Mouse (Mus musculus) gastrocnemius, postnatal 4 days (tissue): Measurements from ENCODE around the gene Rgp1. TPM values are rescaled to one million over a fixed set of nuclear protein-coding genes. Genes with fewer than 3 reads are reported as not detected.
A peak's percentile ranks its signal among the peaks of the same experiment; 100 is the strongest.

Experiments
- DNase-seq, 2 experiments: peaks; one replicate each; pipeline ENCODE4 v3.0.0; 2021 to 2022; ENCODE audit warnings: low spot score in 2 of 2, mixed read lengths in 2 of 2
- total RNA-seq, 2 experiments: library from RNA; stranded (reverse); gene quantifications; 2 replicates each; pipeline ENCODE4 v1.2.3; 2021

The Rgp1 gene
- total RNA-seq, 2 experiments from 2014 or later: 37.1 to 41.3 TPM

DNA sequence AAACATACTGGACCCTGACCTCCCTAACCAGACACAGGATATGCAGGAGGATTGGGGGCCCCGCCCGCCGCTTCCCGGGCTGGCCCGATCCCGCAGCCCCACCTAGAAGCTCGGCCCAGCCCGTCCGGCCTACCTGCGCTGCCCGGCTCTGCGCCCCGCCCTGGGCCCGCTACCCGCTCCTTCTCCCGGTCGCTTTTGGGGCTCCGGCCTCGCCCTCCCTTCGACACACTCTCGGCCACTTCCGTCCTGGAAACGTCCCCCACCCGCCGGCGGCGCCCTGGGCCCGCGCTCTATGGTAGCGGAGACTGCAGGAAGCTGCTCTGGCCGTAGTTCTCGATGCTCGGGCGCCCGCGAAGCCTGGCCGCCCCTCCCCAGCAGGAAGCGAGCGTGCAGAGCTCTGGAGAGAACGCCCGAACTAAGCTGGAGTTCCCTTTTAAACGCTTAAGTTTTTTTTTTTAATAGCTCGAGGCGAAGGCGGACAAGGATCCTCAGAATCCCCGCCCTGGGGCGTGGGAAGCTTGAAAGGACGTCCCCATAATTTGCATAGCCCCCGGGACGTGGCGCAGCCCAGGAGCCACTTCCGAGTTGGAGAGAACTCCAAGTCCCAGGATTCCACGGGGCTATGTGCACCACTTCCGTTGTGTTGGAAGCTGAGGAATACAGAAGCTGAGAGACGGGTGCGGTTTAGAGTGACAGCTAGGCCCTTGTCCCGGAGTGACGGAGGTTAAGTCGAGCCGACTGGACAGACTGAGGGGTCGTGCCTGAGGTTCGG is 16.3 kb upstream of the Rgp1 start, which contains the start of the genes Creb3 and Tln1:
Gene Creb3, plus strand, starts transcription at position 336 of the 772 bp plus-strand sequence.
Gene Tln1, minus strand, starts transcription at position 695 of the 772 bp plus-strand sequence.
- DNase-seq: peak; percentile 85 to 94

DNA sequence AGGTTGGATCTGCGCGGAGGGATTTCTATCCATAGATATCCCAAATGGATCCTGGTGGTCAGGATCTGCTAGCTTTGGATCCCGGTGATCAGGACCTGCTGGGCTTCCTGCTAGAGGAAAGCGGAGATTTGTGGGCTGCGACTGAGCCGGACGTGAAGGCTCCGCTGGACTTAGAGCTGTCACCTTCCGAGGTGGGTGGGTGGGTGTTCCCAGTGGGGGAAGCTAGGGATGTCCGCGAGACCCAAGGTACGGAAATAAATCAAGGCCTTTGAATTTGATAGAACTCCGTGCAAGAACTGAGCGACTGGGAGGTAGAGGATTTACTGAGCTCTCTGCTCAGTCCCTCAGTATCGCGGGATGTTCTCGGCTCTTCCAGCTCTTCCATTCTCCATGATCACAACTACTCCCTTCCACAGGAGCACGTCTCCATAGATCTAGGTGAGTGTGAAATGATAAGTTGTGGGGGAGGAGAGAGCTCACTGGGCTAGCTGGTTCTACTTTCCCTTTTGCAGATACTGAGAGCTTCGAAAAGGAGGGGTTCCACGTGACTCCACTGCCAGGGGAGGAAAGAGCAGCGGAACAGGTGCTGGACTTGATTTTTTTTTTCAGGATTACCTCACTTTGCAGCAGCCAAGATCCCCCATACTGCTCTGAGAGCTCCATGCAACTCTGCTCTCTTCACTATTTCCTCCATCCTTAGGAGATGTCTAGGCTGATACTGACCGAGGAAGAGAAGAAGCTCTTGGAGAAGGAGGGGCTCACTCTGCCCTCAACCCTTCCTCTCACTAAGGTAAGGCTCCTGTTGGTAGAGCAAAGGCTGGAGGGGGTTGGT is 15.5 kb upstream of the Rgp1 start:
- no peak for DNase-seq

DNA sequence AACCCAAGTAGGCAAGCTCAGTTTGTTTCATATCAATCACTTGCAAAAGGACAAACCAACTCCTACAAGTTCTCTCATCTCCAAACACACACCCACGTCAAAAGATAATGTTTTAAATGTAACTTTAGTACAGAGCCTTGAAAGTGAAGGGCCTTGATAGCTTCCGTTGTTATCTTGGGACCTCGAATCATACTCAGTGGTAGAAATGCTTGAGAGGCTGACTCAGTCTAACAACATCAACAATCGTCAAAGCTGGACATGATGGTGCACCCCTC is 15.0 kb upstream of the Rgp1 start:
- no peak for DNase-seq

DNA sequence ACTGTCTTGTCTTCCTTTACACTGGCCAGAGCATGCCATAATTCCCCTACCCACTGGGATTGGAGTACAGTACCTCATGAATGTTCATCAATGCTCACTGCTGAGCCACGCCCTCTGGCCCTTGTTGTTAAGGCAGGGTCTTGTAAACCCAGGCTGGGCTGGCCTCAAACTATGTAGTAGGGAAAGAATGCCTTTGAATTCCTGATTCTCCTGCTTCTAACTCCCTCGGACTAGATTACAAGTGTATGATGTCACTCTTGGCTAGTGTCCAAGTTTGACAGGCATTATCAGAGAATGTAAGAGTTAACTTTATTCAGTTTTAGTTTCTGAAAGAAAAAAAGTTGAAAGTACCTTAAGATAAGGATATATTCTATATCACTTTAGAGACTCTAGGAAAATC is 14.3 kb upstream of the Rgp1 start:
- DNase-seq: no peak

DNA sequence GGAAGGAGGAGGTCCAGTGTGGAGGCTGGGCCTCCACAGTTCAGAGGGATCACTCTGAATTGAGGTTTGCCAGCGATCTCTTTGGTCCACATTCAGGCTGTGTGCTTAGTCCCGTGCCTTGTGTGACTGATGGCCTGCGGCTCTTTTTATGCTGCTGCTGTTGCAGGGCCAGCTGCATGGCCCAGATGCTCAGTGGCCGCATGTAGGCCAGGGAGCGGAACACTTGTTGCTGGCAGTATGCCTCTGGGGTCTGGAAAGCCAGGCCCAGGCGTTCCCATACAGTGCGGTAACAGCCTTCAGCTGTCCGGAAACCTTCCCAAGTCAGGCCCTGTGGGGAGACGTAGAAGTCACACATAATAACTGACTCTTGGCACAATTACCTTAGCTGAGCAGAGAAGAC is 11.4 kb upstream of the Rgp1 start:
- peak in 1 of 2 experiments; percentile 56 for DNase-seq

DNA sequence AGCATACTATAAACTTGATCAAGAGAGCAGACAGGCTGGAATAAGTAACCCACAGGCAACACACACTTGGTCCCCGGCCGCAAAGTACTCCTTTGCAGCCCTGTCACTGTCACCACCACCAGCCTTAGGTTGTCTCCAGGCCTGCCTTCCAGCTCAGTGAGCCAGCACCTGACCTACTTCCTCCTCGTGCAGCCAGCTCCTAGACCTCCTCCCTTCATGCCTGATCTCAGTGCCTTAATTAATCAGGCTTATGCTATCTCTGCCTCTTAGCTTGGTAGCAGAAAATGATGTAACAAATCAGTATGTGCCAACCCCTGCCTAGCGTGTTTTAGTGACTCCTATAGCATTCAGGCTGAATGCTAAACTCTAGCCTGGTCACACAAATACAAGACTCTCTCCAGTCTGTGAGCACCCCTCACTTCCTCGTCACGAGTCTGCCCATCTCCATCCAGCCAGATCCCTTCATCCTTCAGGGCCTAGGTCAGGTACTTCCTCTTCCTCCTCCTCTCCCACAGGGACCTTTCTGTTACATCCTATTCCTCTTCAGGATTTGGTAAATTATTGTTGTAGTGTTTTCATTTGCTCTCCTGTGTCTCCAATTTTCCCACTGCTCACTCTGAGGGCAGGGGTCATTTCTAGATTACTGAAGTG is 7.0 kb upstream of the Rgp1 start:
- no peak for DNase-seq

DNA sequence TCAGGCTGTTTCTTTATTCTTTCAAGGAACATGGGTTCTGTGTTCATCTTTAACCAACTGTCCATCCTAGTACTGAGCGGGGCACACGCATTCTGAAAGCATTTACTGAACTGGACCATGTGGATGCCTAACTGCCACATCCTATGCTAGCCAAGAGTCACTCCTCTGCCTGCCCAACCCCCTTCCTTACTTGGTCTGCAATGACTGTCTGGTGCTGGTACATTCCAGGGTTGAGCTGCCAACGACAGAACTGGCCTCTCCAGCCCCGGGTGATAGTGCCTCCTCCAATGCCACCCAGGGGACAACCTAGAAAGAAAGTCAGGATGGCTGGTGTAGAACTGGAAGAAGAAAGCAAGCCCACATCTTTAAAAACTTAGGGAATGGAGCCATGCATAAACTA is 5.0 kb upstream of the Rgp1 start:
- DNase-seq: no peak

DNA sequence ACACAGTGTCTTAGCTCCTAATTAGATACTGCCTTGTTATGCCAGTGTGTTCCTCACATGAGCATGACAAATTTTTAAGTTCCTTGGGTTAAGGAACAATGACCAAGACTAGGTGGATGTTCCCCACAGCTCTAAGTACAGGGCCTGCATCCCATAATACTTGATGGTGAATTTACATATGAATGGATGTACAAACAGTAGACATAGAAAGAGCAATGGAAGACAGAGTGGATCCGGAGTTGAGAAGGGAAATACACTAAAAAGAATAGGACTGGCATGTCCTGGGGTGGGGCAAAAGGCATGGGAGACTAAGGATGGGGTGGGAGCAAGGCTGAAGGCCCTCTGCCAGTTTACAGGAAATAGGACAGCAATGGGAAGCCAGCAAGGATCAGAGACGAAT is 3.2 kb upstream of the Rgp1 start:
- DNase-seq: no peak

DNA sequence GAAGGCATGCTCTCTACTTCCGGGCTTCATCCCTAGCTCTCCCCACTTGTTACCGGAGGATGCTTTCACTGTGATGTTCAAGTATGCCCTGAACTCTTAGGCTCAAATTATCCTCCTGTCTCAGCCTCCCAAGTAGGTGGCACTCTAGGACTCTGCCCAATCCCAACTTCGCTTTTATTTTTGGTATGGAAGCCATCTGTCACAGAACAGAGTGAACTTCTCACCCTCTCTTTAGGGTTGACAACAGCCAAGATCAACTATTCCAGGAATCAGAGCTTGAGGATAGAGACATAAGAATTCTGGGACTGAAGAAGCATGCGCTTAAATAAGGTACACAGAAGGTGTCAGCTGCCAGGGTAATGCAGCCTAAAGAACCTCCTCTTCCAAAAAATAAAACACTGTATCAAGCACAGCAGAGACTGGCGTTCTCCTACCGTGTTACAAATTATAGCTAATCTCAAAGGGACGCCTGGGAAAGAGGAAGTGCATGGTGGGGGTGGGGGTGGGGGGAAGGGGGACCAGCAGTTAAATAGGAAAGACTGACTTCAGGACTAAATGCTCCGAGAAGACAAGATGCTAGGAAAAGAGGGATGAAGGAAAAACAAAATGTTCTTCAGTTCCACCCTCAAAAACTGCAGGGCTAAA is 1.2 kb upstream of the Rgp1 start:
- DNase-seq: no peak

DNA sequence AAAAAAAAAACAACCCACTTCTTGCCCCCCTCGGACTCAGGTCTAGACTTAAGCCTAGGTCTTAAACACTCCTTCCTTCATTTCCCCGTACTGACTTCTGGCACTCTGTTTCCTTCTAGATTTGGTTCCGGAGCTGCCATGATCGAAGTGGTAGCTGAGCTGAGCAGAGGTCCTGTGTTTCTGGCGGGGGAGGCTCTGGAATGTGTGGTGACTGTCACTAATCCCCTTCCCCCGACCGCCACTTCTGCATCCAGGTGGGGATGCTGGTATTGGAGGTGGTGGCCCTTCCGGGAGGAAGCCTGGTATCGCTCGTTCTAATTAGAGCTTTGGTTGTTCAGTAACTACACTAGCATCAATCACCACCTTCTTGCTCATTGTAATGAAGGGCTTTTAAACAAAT is 741 bp downstream of the Rgp1 start:
- DNase-seq: no peak

DNA sequence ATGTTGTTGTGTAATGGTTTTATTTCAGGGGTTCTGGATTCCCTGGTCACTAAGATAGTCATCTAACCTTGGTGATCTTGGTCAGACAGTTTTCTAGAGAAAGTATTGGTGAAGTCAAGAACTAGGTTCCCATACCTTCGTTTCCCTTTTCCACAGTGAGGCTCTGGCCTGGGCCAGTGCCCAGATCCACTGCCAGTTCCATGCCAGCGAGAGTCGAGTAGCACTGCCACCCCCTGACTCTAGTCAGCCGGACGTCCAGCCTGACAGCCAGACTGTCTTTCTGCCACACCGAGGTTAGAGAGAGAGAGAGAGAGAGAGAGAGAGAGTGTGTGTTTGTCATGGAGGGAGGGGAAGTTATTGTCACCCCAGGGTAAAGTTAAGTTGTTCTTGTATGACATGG is 1.2 kb downstream of the Rgp1 start:
- no peak for DNase-seq

DNA sequence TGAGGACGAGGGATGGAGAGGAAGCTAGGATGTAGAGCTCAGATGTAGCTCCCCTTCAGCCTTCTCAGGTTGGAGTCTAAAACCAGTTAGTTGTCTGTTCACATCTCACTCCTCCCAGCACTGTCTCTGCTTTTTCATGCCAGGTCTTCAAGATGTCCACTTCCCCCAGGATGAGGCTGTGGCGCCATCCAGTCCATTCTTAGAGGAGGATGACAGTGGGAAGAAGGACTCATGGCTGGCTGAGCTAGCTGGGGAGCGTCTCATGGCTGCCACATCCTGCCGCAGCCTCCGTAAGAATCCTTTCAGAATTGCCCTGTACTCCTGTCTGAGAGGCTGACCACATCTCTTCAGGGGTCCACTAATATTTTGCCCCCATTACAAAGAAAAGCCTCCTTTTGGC is 2.2 kb downstream of the Rgp1 start:
- DNase-seq: no peak

DNA sequence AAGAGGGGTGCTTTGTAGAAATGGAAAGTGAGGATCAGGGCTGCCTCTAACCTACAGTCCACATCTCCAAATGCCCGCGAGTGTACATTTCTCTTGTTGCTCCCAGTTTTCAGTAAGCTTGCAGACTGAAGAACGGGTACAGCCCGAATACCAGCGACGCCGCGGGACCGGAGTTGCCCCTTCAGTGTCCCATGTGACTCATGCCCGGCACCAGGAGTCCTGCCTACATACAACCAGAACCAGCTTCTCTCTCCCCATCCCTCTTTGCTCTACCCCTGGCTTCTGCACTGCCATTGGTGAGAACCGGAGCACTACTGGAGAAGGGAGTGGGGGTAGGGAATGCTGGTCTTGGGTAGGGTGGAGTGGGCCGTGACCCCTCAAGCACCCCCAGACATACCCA is 2.9 kb downstream of the Rgp1 start:
- no peak for DNase-seq

DNA sequence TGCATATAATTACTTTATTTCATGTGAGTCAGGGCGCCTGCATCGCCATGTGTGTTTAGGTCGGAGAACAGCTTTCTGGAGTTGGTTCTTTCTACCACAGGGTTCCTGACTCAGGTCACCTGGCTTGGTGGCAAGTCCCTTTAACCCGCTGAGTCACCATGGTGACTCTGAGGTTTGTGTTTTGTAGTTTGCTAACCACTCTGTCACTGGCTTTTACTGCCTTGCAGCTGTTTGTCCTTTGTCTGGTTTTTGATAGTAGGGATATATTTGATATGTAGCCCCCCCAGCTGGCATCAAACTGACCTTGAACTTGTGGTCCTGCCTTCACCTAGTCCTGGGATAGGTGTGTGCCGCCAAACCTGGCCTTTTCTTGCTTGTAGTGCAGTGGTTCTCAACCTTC is 3.7 kb downstream of the Rgp1 start:
- DNase-seq: no peak

DNA sequence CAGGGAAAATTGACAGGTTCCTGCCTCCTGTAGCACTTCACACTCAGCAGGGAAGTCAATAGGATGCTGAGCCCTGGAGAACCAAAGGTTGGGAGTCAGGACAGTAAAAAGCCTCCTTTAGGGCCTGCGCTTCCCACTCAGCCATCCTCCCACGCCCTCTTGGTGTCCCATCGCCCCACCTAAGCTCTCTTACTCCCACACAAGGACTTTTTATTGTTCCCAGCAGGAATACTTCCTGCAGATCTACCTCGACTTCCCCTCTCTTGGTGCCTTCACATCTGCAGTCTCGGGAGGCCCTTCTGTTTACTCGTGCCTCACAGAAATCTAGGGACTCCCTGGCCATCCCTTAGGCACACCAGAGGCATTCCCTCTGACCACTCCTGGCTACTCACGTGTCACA is 4.9 kb downstream of the Rgp1 start:
- no peak for DNase-seq

DNA sequence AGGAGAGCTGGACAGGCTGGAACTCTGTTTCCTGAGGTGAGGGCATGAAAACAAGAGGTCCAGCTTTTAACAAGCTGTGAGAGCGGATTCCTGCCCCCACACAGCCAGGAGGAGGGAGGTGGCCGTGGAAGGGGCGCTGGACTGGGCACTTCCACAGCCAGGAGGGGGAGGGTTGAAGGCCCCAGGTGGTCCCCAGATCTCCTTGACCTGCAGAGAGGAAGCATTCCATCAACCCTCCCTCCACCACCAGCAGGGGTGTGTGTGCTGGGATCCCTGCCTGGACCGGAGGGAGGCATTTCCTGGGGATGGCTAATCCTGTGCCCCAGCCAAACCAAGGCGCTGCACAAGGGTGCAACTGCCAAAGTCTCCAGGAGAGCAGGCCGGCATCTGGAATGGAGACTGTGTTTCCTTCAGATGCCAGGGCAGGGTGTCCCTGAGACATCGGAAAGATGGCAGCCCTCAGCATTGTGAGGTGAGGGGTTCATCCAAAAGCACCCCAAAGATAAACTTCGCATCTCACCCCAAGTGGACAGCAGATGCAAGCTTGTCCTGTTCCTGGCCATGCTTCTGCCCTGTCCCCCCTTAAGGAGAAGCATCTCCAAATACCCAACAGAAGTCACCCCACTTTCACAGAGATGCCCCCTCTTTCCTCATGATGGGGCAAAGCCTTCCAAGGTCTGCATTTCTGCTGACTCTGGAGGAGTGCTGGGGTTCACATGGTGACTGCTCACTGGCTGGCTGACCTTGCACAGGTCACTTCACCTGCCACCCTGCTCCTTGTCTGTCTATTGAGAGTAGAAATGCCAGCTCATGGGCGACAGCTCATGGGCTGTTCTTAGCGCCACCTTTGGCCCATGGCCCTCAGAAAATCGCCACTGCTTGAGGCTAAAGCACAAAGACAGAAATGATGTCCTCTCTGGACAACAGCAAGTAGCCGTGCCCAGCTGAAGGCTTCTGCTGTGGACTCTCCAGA is 6.2 kb downstream of the Rgp1 start, which contains the start of gene Msmp:
Gene Msmp, minus strand, starts transcription at position 51 of the 973 bp plus-strand sequence.
- DNase-seq: no peak

DNA sequence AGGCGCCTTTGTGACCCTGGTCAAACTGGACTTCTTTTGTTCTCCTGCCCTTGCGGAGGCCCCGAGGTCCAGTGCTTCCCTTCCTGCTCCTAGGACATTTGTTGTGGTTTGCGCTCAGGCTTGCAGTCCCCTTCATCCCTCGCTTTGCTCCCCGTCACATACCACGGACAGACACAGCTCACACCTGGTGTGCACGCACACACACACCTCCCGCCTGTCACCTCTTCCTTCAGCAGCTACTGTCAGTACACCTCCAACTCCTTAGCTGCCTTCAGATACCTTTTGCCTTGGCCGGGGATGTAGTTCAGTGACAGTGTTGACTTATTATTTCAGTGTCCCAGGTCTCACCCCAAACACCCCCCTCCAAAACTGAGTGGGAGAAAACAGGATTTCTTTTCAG is 7.2 kb downstream of the Rgp1 start:
- no peak for DNase-seq

DNA sequence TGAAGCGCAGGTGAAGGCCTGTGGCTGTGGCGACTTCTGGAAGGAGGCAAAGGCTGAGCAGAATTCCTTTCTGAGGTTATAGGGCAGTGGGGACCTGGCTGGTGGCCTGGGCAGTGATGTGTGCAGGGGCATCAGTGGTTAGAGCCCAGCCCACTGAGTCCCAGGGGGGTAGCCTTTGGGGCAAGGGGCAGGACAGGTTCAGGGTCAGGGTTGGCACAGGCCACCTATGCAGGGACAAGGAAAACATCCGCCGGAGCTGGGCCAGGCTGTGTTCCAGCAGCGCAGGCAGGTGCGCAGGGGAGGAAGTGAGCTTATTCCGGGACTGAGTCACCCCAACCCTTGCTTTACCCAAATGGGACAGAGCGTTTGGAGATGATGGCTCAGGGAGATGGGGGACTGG is 7.9 kb downstream of the Rgp1 start:
- no peak for DNase-seq

DNA sequence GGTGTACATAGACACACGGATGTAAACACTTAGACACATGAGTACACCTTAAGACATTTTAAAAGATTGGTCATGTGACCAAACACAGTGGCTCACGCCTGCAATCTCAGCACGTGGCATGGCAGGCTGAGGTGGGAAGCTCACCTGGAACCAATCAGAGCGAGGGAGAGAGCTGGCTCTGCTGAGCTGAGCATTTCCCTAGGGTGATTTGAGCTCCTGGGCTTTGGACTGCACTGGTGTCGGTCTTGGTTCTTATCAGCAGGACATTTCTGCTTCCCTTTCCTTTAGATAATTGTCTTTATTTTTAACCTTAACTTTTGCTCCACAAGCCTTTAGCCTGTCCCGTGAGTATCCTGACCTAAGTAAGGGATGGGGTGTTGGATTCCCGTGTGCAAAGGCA is 9.2 kb downstream of the Rgp1 start:
- no peak for DNase-seq

DNA sequence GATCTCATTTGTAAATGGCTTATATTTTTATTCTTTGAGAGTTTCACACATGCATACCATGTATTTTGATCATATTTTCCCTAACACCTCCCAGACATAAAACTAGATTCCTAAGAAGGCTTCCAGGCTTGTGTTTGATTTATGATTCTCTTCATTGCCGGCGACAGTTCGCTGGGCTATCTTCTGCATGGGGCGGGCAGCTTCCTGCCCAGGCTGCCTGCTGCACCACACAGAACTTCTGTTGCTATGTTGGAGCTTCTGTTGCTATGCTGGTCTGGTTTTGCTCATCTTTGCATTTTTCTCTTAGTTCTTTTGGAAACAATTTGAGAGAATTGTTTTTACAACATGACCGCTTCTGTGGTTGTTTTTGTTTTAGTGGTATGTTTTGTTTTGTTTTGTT is 13.0 kb downstream of the Rgp1 start:
- no peak for DNase-seq
